Mouse (Mus musculus): ENCODE measurements around the gene Wwc1. TPM values are rescaled to one million over a fixed set of nuclear protein-coding genes. Genes with fewer than 3 reads are reported as not detected.

Gene Wwc1
- polyA plus RNA-seq, 1 experiment from 2014 or later = 0.86 TPM

DNA sequence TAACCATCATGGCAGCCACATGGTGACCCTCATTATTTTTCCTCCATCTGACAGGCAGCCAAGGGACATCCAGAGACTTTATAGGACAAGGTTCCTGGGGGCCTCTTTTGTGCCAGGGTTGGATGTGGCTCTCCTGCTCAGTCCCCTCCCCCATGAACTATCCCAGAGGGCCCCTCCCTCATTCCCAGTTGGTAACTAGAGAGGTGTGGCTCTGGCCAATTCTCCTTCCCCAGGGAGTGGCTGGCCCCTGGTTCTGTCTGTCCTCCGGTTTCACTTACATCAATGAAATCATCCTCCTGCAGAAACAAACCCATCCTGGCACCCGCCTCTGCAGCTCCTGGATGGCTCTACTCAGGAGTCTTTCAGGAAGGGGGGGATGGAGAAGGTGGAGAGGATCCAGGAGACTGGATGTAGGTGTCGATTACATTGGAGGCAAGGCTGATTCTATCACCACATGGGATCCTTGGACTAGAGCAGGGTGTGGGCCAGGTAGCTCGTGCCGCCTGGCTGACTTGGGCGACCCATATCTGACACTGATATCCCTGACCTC is 49.7 kb downstream of the Wwc1 start:
- WGBS (ENCODE audit: insufficient replicate concordance) = 74% methylated on average over 6 of the region's 6 CpGs
- DNase-seq (no peak), ATAC-seq (ENCODE audit: low read depth) (no peak)

DNA sequence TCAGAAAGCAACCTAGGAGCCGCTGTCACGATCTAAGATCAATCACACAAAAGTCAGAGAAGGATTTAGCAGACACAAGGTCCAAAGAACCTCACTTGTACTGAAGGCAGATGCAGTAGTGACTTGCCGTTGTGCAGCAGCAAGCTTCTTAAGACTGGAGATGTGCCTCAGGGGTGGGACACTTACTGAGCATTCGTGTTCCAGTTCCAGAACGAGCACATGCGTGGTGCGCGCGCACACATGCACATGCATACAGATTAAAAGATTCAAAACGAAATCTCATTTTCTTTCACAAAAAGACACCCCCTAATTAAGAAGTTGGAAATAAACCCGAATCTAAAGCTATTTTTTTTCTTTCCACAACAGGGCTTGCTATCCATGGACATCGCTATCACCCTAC is 51.9 kb downstream of the Wwc1 start:
- Histone ChIP-seq H3K4me1 (replicated peaks) (no peaks in the 10 kb centered on the region), H3K9me3 (replicated peaks) (no peaks in the 10 kb centered on the region), H3K4me3 (replicated peaks) (no peak overlapping the region), H3K27me3 (no peaks in the 10 kb centered on the region), H3K4me2 (no peak overlapping the region), H3K36me3 (no peaks in the 10 kb centered on the region), H3K9ac (no peak overlapping the region), H3K27ac (no peak overlapping the region)
- WGBS (ENCODE audit: insufficient replicate concordance) = 75% methylated on average over 12 of the region's 12 CpGs
- DNase-seq = no peak
- ATAC-seq (ENCODE audit: low read depth) = no peak

More for the DNA sequence above, 49.7 kb downstream of the Wwc1 start:
- H3K27ac ChIP-seq = no peak overlapping the region
- H3K36me3 ChIP-seq = no peaks in the 10 kb centered on the region
- no peak overlapping the region for H3K9ac ChIP-seq
- H3K4me2 ChIP-seq = no peak overlapping the region
- H3K4me1 ChIP-seq (replicated peaks) = no peaks in the 10 kb centered on the region
- no peaks in the 10 kb centered on the region for H3K9me3 ChIP-seq (replicated peaks)
- H3K27me3 ChIP-seq = no peaks in the 10 kb centered on the region
- H3K4me3 ChIP-seq (replicated peaks) = no peak overlapping the region

DNA sequence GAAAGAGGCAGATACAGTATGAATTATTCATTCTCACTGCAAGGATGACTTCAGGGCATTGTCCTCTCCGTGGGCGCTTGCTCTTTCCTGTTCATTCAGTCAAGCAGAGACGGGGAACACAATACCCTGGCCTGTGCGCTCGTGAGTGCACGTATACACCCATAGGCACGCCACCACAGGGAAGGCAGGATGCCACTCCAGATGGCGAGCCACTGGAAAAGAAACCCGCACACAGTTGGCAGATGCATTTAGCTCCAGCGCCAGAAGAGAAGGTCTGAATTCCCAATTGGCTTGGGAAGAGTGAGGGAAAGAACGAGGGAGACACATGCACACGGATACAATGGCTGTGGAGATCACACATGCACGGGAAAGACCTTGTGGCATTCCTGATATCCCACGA is 53.0 kb downstream of the Wwc1 start:
- Histone ChIP-seq H3K4me3 (replicated peaks) (no peak overlapping the region), H3K9me3 (replicated peaks) (no peaks in the 10 kb centered on the region), H3K4me1 (replicated peaks) (no peaks in the 10 kb centered on the region), H3K9ac (no peak overlapping the region), H3K27me3 (no peaks in the 10 kb centered on the region), H3K4me2 (no peak overlapping the region), H3K36me3 (no peaks in the 10 kb centered on the region), H3K27ac (no peak overlapping the region)
- ATAC-seq (ENCODE audit: low read depth) (no peak), DNase-seq (no peak)
- 62% methylated on average over 14 of the region's 14 CpGs for WGBS (ENCODE audit: insufficient replicate concordance)

DNA sequence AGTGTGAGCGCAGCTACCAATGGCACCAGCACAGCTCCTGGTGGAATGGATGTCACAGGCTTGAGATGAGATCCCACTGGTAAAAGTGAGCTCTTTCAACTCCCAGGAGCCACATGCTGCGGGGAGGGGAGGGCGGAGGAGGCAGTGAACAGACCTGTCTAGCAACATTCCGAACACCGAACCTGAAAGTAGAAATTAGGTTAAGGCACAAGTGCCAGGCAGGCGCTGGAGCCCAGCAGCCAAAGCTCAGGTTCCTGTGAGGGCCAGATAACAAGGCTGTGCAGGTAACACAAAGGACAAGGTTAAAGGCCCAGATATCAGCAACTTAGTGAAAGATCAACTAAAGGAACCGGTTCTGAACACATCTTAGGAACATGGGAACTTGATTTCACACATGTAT is 54.7 kb downstream of the Wwc1 start:
- Histone ChIP-seq H3K27ac (no peak overlapping the region), H3K27me3 (no peaks in the 10 kb centered on the region), H3K36me3 (no peaks in the 10 kb centered on the region), H3K9ac (no peak overlapping the region), H3K4me1 (replicated peaks) (0 out of 2 replicates have a peak, but pooled peaks cover 5% of the 10 kb centered on the region), H3K9me3 (replicated peaks) (no peaks in the 10 kb centered on the region), H3K4me3 (replicated peaks) (no peak overlapping the region), H3K4me2 (no peak overlapping the region)
- ATAC-seq (ENCODE audit: low read depth) (no peak), DNase-seq (no peak)
- WGBS (ENCODE audit: insufficient replicate concordance) = 62% methylated on average over 7 of the region's 7 CpGs

DNA sequence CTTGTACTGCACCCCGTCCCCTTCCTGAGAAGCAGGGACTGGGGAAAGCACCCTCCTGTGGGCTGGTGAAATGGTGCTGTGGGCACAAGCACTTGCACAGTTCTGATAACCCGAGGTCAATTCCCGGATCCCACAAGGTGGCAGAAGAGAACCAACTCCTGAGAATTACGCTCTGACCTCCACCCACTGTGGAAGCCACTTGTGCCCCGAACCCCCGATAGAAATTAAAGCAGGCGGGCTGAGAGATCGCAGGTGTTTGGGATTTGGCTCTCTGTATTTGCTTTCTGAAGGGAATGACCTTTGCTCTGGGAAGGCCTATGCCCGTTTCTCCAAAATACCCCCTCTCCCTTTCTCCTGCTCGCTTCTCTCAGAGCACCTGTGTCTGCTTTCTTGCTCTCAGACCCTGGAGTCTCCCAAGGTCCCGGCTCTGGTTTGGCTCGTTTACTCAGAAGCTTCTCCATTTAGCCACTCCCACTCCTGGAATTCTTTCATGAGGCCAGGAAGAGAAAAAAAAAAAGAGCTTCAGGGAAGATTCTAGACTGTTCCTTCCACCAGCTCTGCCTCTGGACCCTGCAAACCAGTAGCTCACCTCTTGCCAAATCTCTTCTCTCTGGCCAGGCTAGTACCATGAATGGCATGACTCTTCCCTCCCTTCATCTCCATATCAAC is 58.0 kb downstream of the Wwc1 start:
- no peaks in the 10 kb centered on the region for H3K9me3 ChIP-seq (replicated peaks)
- no peak overlapping the region for H3K4me3 ChIP-seq (replicated peaks)
- H3K9ac ChIP-seq = no peak overlapping the region
- DNase-seq (no peak), ATAC-seq (ENCODE audit: low read depth) (no peak)
- H3K27ac ChIP-seq = no peak overlapping the region
- H3K27me3 ChIP-seq = no peaks in the 10 kb centered on the region
- H3K4me2 ChIP-seq = 0 out of 2 replicates have a peak overlapping the region, but pooled peaks have one; percentile 13
- WGBS (ENCODE audit: insufficient replicate concordance) = 33% methylated on average over 12 of the region's 12 CpGs
- H3K4me1 ChIP-seq (replicated peaks) = 0 out of 2 replicates have a peak, but pooled peaks cover 5% of the 10 kb centered on the region
- no peaks in the 10 kb centered on the region for H3K36me3 ChIP-seq

DNA sequence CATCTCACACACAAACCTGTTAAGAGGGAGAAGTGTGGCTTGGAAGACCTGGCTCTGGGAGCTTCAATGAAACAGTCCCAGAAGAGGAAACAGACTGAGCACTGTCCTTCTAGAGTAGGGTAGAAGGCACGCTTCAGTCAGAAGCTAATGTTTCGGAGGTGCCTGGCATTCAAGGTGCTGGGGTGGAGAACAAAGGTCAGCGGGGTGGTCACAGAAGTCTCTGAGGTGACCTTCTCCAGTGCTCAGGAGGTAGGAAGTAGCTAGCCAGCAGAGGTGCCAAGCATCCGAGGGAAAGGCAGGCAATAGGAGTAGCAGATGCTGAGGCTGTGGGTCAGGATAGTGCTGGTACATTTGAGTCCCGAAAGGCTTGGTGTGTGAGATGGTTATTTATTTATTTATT is 59.6 kb downstream of the Wwc1 start:
- Histone ChIP-seq H3K4me1 (replicated peaks) (peaks cover 5% of the 10 kb centered on the region; the same call in 1 of the 2 replicates), H3K27me3 (no peaks in the 10 kb centered on the region), H3K27ac (no peak overlapping the region), H3K9ac (no peak overlapping the region), H3K4me2 (no peak overlapping the region), H3K4me3 (replicated peaks) (no peak overlapping the region), H3K36me3 (no peaks in the 10 kb centered on the region), H3K9me3 (replicated peaks) (no peaks in the 10 kb centered on the region)
- DNase-seq (no peak), ATAC-seq (ENCODE audit: low read depth) (no peak)
- WGBS (ENCODE audit: insufficient replicate concordance) = 59% methylated on average over 5 of the region's 5 CpGs

DNA sequence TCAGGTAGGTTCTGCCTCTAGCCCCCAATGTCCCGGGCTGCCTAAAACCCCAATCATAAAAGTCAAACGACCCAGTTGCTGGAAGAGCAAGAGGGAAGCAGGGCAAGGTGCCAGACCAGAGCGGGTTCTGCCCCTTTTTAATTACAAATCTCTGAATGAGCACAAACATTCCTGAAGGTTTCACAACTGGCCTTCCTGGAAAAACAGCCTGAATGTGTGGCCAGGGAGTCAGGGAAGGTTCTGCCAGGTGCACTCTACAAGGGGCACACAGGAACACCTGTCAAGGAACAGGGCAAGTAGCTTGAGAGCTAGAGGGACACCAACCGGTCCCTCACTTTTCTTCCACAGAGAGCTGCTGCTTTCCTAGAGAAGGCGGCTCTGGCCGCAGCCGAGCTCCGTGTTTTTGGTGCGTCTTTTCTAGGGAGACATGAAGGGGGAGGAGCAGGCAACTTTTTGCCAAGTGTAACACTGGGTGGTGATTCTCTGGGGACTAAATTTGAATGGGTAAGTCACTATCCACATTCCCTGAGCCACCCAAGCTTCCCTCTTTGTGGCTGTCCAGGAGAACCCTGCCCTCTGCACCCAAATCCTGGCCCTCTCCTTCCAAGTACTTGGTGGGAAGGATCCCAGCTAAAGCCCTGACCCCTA is 60.3 kb downstream of the Wwc1 start:
- no peak overlapping the region for H3K4me2 ChIP-seq
- H3K27ac ChIP-seq = no peak overlapping the region
- H3K36me3 ChIP-seq = no peaks in the 10 kb centered on the region
- DNase-seq (no peak), ATAC-seq (ENCODE audit: low read depth) (no peak)
- 64% methylated on average over 9 of the region's 9 CpGs for WGBS (ENCODE audit: insufficient replicate concordance)
- H3K27me3 ChIP-seq = no peaks in the 10 kb centered on the region
- no peaks in the 10 kb centered on the region for H3K9me3 ChIP-seq (replicated peaks)
- no peak overlapping the region for H3K9ac ChIP-seq
- no peak overlapping the region for H3K4me3 ChIP-seq (replicated peaks)
- peaks cover 8% of the 10 kb centered on the region; the same call in 1 of the 2 replicates for H3K4me1 ChIP-seq (replicated peaks)

DNA sequence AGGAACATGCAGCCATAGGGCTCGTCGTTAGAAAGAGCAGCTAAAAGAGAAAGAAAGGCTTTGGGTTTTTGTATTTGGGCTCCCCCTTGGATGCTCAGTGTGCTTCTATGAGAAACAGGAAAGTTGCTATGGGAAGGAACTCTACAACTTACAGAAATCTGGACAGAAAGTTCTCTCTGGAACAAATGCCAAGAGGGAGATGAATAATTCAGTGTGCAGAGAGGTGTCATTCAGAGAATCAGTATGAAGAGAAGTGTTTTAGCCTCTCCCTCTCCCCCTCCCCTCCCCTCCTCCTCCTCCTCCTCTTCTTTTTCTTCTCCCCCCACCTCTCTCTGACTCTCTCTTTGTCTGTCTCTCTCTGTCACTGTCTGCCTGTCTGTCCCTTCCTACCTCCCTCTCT is 60.9 kb downstream of the Wwc1 start:
- Histone ChIP-seq H3K27ac (no peak overlapping the region), H3K9ac (no peak overlapping the region), H3K9me3 (replicated peaks) (no peaks in the 10 kb centered on the region), H3K4me2 (no peak overlapping the region), H3K36me3 (no peaks in the 10 kb centered on the region), H3K4me3 (replicated peaks) (no peak overlapping the region), H3K27me3 (no peaks in the 10 kb centered on the region), H3K4me1 (replicated peaks) (peaks cover 8% of the 10 kb centered on the region; the same call in 1 of the 2 replicates)
- DNase-seq (no peak), ATAC-seq (ENCODE audit: low read depth) (no peak)
- WGBS (ENCODE audit: insufficient replicate concordance) = 15% methylated on average over 2 of the region's 2 CpGs

DNA sequence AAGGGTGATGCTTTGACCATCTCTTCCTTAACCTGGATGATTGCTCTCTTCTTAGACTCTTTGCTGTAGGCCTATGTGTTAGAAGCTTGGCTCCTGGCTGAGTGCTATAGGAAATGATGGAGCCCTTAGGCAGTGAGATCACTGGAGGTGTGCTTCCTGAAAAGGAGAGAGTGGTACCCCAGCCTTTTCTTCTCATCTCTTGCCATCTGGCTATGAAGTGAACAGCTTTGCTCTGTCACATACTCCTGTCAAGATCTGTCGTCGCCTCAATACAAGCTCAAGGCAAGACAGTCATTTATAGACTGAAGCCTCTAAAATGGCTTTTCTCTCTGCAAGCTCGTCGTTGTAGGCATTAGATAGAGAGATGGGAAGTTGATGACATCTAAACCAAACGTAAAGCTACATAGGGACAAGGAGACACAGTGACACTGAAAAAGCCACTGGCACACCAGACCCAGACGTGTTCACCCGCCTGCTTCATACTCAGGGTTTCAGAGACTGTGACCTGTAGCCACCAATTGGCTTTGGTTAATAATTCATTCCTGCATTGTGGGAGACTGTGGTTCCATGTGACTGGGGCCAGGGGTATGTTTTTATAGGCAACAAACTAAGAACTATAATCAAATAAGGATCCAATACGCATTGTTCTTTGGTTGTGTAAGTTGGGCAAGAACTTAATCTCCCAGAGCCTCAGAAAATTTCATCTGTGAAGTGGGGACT is 63.7 kb downstream of the Wwc1 start:
- ATAC-seq (ENCODE audit: low read depth) = no peak
- Histone ChIP-seq H3K27me3 (no peaks in the 10 kb centered on the region), H3K4me3 (replicated peaks) (no peak overlapping the region), H3K27ac (no peak overlapping the region), H3K9me3 (replicated peaks) (no peaks in the 10 kb centered on the region), H3K9ac (no peak overlapping the region), H3K4me2 (no peak overlapping the region), H3K36me3 (no peaks in the 10 kb centered on the region), H3K4me1 (replicated peaks) (peaks cover 3% of the 10 kb centered on the region; the same call in 1 of the 2 replicates)
- 62% methylated on average over 8 of the region's 8 CpGs for WGBS (ENCODE audit: insufficient replicate concordance)
- no peak for DNase-seq

DNA sequence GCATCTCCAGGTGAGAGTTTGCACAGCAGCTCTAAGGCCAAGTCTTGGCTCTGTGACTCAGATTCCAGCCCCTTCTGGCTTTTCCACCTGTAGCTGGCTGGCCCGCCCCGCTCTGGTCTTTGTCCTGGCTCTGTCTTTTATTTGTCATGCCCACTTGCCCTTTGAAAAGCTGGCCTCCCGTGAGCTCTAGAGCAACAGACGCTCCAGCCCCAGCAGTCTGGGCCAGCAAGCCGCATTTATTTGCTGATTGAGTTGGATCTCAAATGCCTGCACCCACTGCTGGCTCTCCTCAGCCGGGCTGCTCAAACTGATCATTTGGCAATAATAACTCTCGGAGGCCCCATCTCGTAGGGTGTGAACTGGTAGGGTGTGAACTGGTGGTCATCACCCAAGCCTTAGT is 64.8 kb downstream of the Wwc1 start:
- H3K9ac ChIP-seq = no peak overlapping the region
- H3K4me3 ChIP-seq (replicated peaks) = no peak overlapping the region
- ATAC-seq (ENCODE audit: low read depth) = no peak
- peaks cover 3% of the 10 kb centered on the region; the same call in 1 of the 2 replicates for H3K4me1 ChIP-seq (replicated peaks)
- H3K27me3 ChIP-seq = no peaks in the 10 kb centered on the region
- H3K9me3 ChIP-seq (replicated peaks) = no peaks in the 10 kb centered on the region
- no peak overlapping the region for H3K4me2 ChIP-seq
- no peaks in the 10 kb centered on the region for H3K36me3 ChIP-seq
- no peak overlapping the region for H3K27ac ChIP-seq
- 60% methylated on average over 8 of the region's 8 CpGs for WGBS (ENCODE audit: insufficient replicate concordance)
- no peak for DNase-seq

DNA sequence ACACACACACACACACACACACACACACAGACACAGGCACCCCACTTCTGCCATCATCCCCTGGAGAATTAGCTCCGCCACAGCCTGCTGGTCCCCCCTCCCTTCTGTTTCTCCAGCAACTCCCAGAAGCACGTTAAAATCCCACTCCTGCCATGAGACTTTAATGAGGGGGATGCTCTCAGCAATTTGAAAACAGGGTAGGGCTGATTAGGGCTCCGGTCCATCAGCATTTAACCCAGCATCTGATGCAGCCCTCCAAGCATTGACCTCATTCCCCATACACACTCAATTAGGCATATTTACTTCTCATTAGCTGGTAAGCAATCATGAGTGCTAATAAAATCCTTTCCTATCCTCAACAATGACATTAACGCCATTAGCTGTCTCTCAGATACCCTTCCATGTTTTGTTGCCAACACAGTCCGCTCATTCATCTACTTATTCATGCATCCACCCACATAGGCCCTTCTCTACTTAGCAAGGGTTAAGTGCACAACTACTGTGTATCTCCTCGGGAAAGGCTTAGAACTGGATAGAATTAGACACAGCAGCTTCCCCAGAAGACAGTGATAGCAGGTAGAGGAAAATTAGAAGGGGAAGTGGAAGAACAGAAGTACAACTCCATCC is 66.8 kb downstream of the Wwc1 start:
- H3K9ac ChIP-seq = no peak overlapping the region
- no peak overlapping the region for H3K4me2 ChIP-seq
- no peaks in the 10 kb centered on the region for H3K9me3 ChIP-seq (replicated peaks)
- no peak for DNase-seq
- no peaks in the 10 kb centered on the region for H3K36me3 ChIP-seq
- no peak for ATAC-seq (ENCODE audit: low read depth)
- 60% methylated on average over 6 of the region's 6 CpGs for WGBS (ENCODE audit: insufficient replicate concordance)
- H3K4me3 ChIP-seq (replicated peaks) = no peak overlapping the region
- peaks cover 3% of the 10 kb centered on the region; the same call in 1 of the 2 replicates for H3K4me1 ChIP-seq (replicated peaks)
- H3K27ac ChIP-seq = no peak overlapping the region
- no peaks in the 10 kb centered on the region for H3K27me3 ChIP-seq
